Mouse (Mus musculus): ENCODE measurements around the gene Chd2. TPM values are rescaled to one million over a fixed set of nuclear protein-coding genes. Genes with fewer than 3 reads are reported as not detected.
A peak's percentile ranks its signal among the peaks of the same experiment; 100 is the strongest.

Chd2 gene
- polyA plus RNA-seq, 1 experiment, result 96.4 TPM

GRCm38 (mm10) chr7:73572571-73572970 is 30.9 kb upstream of the Chd2 start:
- Histone ChIP-seq H3K4me1 (ENCODE audit: control insufficient read depth, insufficient read depth, low read length) (peaks cover 6% of the 10 kb centered on the region), H3K4me3 (replicated peaks; ENCODE audit: control insufficient read depth, low read depth, low read length) (no peak overlapping the region), H3K27ac (ENCODE audit: control insufficient read depth, insufficient read depth, low read depth, low read length, poor library complexity) (peak overlapping the region; percentile 63)
- TF ChIP-seq POLR2A (IDR thresholded peaks at IDR 0.05; ENCODE audit: borderline replicate concordance, control insufficient read depth, low read depth, low read length) (no peak), CTCF (IDR thresholded peaks at IDR 0.05; ENCODE audit: control insufficient read depth, insufficient read depth, low read length) (no peak)
- WGBS, result 3% methylated on average over 3 of the region's 3 CpGs

GRCm38 (mm10) chr7:73568801-73569403 is 27.3 kb upstream of the Chd2 start:
- Histone ChIP-seq H3K4me1 (ENCODE audit: control insufficient read depth, insufficient read depth, low read length) (peaks cover 4% of the 10 kb centered on the region; the same call in 1 of the 2 replicates), H3K4me3 (replicated peaks; ENCODE audit: control insufficient read depth, low read depth, low read length) (no peak overlapping the region), H3K27ac (ENCODE audit: control insufficient read depth, insufficient read depth, low read depth, low read length, poor library complexity) (peak overlapping the region; percentile 64; the same call in 1 of the 2 replicates)
- TF ChIP-seq POLR2A (IDR thresholded peaks at IDR 0.05; ENCODE audit: borderline replicate concordance, control insufficient read depth, low read depth, low read length), result no peak
- no peak for TF ChIP-seq CTCF (IDR thresholded peaks at IDR 0.05; ENCODE audit: control insufficient read depth, insufficient read depth, low read length)
- 57% methylated on average over 3 of the region's 3 CpGs for WGBS

GRCm38 (mm10) chr7:73567754-73568161 is 26.1 kb upstream of the Chd2 start:
- TF ChIP-seq CTCF (IDR thresholded peaks at IDR 0.05; ENCODE audit: control insufficient read depth, insufficient read depth, low read length) (no peak), POLR2A (IDR thresholded peaks at IDR 0.05; ENCODE audit: borderline replicate concordance, control insufficient read depth, low read depth, low read length) (no peak)
- WGBS, result 82% methylated on average over 4 of the region's 4 CpGs
- Histone ChIP-seq H3K4me1 (ENCODE audit: control insufficient read depth, insufficient read depth, low read length) (peaks cover 3% of the 10 kb centered on the region; the same call in 1 of the 2 replicates), H3K27ac (ENCODE audit: control insufficient read depth, insufficient read depth, low read depth, low read length, poor library complexity) (no peak overlapping the region), H3K4me3 (replicated peaks; ENCODE audit: control insufficient read depth, low read depth, low read length) (no peak overlapping the region)

- TF ChIP-seq POLR2A (IDR thresholded peaks at IDR 0.05; ENCODE audit: borderline replicate concordance, control insufficient read depth, low read depth, low read length) (no peak), CTCF (IDR thresholded peaks at IDR 0.05; ENCODE audit: control insufficient read depth, insufficient read depth, low read length) (no peak)
- Histone ChIP-seq H3K4me1 (ENCODE audit: control insufficient read depth, insufficient read depth, low read length) (peaks cover 2% of the 10 kb centered on the region; the same call in 1 of the 2 replicates), H3K27ac (ENCODE audit: control insufficient read depth, insufficient read depth, low read depth, low read length, poor library complexity) (no peak overlapping the region), H3K4me3 (replicated peaks; ENCODE audit: control insufficient read depth, low read depth, low read length) (no peak overlapping the region)
- 77% methylated on average over 6 of the region's 6 CpGs for WGBS
These were observed 22.5 kb upstream of the Chd2 start for GRCm38 (mm10) chr7:73564131-73564530.

GRCm38 (mm10) chr7:73561492-73562055 is 19.9 kb upstream of the Chd2 start:
- Histone ChIP-seq H3K27ac (ENCODE audit: control insufficient read depth, insufficient read depth, low read depth, low read length, poor library complexity) (no peak overlapping the region), H3K4me1 (ENCODE audit: control insufficient read depth, insufficient read depth, low read length) (no peaks in the 10 kb centered on the region; the same call in 1 of the 2 replicates), H3K4me3 (replicated peaks; ENCODE audit: control insufficient read depth, low read depth, low read length) (no peak overlapping the region)
- WGBS, result 76% methylated on average over 10 of the region's 10 CpGs
- TF ChIP-seq CTCF (IDR thresholded peaks at IDR 0.05; ENCODE audit: control insufficient read depth, insufficient read depth, low read length), result no peak
- no peak for TF ChIP-seq POLR2A (IDR thresholded peaks at IDR 0.05; ENCODE audit: borderline replicate concordance, control insufficient read depth, low read depth, low read length)

GRCm38 (mm10) chr7:73560811-73561210 is 19.2 kb upstream of the Chd2 start:
- WGBS, result 90% methylated on average over 6 of the region's 6 CpGs
- Histone ChIP-seq H3K4me1 (ENCODE audit: control insufficient read depth, insufficient read depth, low read length) (no peaks in the 10 kb centered on the region; the same call in 1 of the 2 replicates), H3K27ac (ENCODE audit: control insufficient read depth, insufficient read depth, low read depth, low read length, poor library complexity) (no peak overlapping the region), H3K4me3 (replicated peaks; ENCODE audit: control insufficient read depth, low read depth, low read length) (no peak overlapping the region)
- TF ChIP-seq CTCF (IDR thresholded peaks at IDR 0.05; ENCODE audit: control insufficient read depth, insufficient read depth, low read length), result no peak

- WGBS, result 66% methylated on average over 6 of the region's 6 CpGs
- TF ChIP-seq CTCF (IDR thresholded peaks at IDR 0.05; ENCODE audit: control insufficient read depth, insufficient read depth, low read length) (no peak), POLR2A (IDR thresholded peaks at IDR 0.05; ENCODE audit: borderline replicate concordance, control insufficient read depth, low read depth, low read length) (no peak)
These were observed 18.2 kb upstream of the Chd2 start for GRCm38 (mm10) chr7:73559853-73560190.

GRCm38 (mm10) chr7:73559170-73559852 is 17.7 kb upstream of the Chd2 start:
- no peak for TF ChIP-seq CTCF (IDR thresholded peaks at IDR 0.05; ENCODE audit: control insufficient read depth, insufficient read depth, low read length)
- TF ChIP-seq POLR2A (IDR thresholded peaks at IDR 0.05; ENCODE audit: borderline replicate concordance, control insufficient read depth, low read depth, low read length), result no peak
- WGBS, result 7% methylated on average over 8 of the region's 8 CpGs
- no peaks in the 10 kb centered on the region; the same call in 1 of the 2 replicates for H3K4me1 ChIP-seq (ENCODE audit: control insufficient read depth, insufficient read depth, low read length)
- peak overlapping the region; percentile 68 for H3K4me3 ChIP-seq (replicated peaks; ENCODE audit: control insufficient read depth, low read depth, low read length)
- peak overlapping the region; percentile 84; the same call in 1 of the 2 replicates for H3K27ac ChIP-seq (ENCODE audit: control insufficient read depth, insufficient read depth, low read depth, low read length, poor library complexity)

More at GRCm38 (mm10) chr7:73559853-73560190, 18.2 kb upstream of the Chd2 start:
- no peaks in the 10 kb centered on the region; the same call in 1 of the 2 replicates for H3K4me1 ChIP-seq (ENCODE audit: control insufficient read depth, insufficient read depth, low read length)
- no peak overlapping the region for H3K4me3 ChIP-seq (replicated peaks; ENCODE audit: control insufficient read depth, low read depth, low read length)
- H3K27ac ChIP-seq (ENCODE audit: control insufficient read depth, insufficient read depth, low read depth, low read length, poor library complexity), result peak overlapping the region; percentile 84; the same call in 1 of the 2 replicates
